Mouse (Mus musculus): Measurements from ENCODE around the gene Stk10. TPM values are rescaled to one million over a fixed set of nuclear protein-coding genes. Genes with fewer than 3 reads are reported as not detected.
A peak's percentile ranks its signal among the peaks of the same experiment; 100 is the strongest.

Stk10 gene
- polyA plus RNA-seq, 1 experiment from 2014 or later: 2.5 TPM

GRCm38 (mm10) chr11:32542687-32543411, 9.7 kb downstream of the Stk10 start:
- Histone ChIP-seq H3K27ac (peak overlapping the region; percentile 39; the same call in 1 of the 2 replicates), H3K4me1 (replicated peaks) (peaks cover 47% of the 10 kb centered on the region), H3K4me3 (no peak overlapping the region), H3K4me2 (peak overlapping the region; percentile 16; the same call in 1 of the 2 replicates), H3K9me3 (replicated peaks) (no peaks in the 10 kb centered on the region), H3K36me3 (no peaks in the 10 kb centered on the region), H3K9ac (no peak overlapping the region), H3K27me3 (no peaks in the 10 kb centered on the region)
- no peak for ATAC-seq (replicated peaks; ENCODE audit: insufficient number of reproducible peaks, insufficient read depth, low FRiP score, low read depth)
- WGBS: 45% methylated on average over 3 of the region's 3 CpGs

- Histone ChIP-seq H3K27me3 (no peaks in the 10 kb centered on the region), H3K4me1 (replicated peaks) (peaks cover 43% of the 10 kb centered on the region), H3K27ac (no peak overlapping the region), H3K9ac (no peak overlapping the region), H3K9me3 (replicated peaks) (no peaks in the 10 kb centered on the region), H3K36me3 (no peaks in the 10 kb centered on the region), H3K4me2 (no peak overlapping the region), H3K4me3 (no peak overlapping the region)
- no peak for ATAC-seq (replicated peaks; ENCODE audit: insufficient number of reproducible peaks, insufficient read depth, low FRiP score, low read depth)
- WGBS: 79% methylated on average over 6 of the region's 6 CpGs
Measured at GRCm38 (mm10) chr11:32544041-32544440, 10.9 kb downstream of the Stk10 start.

- Histone ChIP-seq H3K36me3 (no peaks in the 10 kb centered on the region), H3K4me2 (no peak overlapping the region), H3K27me3 (no peaks in the 10 kb centered on the region), H3K4me1 (replicated peaks) (peaks cover 45% of the 10 kb centered on the region), H3K27ac (no peak overlapping the region), H3K9ac (no peak overlapping the region), H3K9me3 (replicated peaks) (no peaks in the 10 kb centered on the region), H3K4me3 (no peak overlapping the region)
- no peak for ATAC-seq (replicated peaks; ENCODE audit: insufficient number of reproducible peaks, insufficient read depth, low FRiP score, low read depth)
- 88% methylated on average over 5 of the region's 5 CpGs for WGBS
Measured at GRCm38 (mm10) chr11:32544497-32544896, 11.4 kb downstream of the Stk10 start.

GRCm38 (mm10) chr11:32545605-32546004, 12.5 kb downstream of the Stk10 start:
- Histone ChIP-seq H3K36me3 (no peaks in the 10 kb centered on the region), H3K4me3 (no peak overlapping the region), H3K9ac (no peak overlapping the region), H3K27me3 (no peaks in the 10 kb centered on the region), H3K9me3 (replicated peaks) (no peaks in the 10 kb centered on the region), H3K4me1 (replicated peaks) (peaks cover 38% of the 10 kb centered on the region), H3K4me2 (no peak overlapping the region), H3K27ac (no peak overlapping the region)
- ATAC-seq (replicated peaks; ENCODE audit: insufficient number of reproducible peaks, insufficient read depth, low FRiP score, low read depth): no peak
- WGBS: 82% methylated on average over 12 of the region's 12 CpGs

- WGBS: 52% methylated on average over 5 of the region's 5 CpGs
- Histone ChIP-seq H3K9ac (no peak overlapping the region), H3K4me1 (replicated peaks) (peaks cover 46% of the 10 kb centered on the region), H3K9me3 (replicated peaks) (no peaks in the 10 kb centered on the region), H3K4me3 (no peak overlapping the region), H3K36me3 (no peaks in the 10 kb centered on the region), H3K4me2 (no peak overlapping the region), H3K27ac (no peak overlapping the region), H3K27me3 (no peaks in the 10 kb centered on the region)
- no peak for ATAC-seq (replicated peaks; ENCODE audit: insufficient number of reproducible peaks, insufficient read depth, low FRiP score, low read depth)
Measured at GRCm38 (mm10) chr11:32546483-32546882, 13.4 kb downstream of the Stk10 start.

GRCm38 (mm10) chr11:32547391-32547947, 14.4 kb downstream of the Stk10 start:
- Histone ChIP-seq H3K4me1 (replicated peaks) (peaks cover 50% of the 10 kb centered on the region), H3K27me3 (no peaks in the 10 kb centered on the region), H3K27ac (no peak overlapping the region), H3K9ac (no peak overlapping the region), H3K4me2 (no peak overlapping the region), H3K36me3 (no peaks in the 10 kb centered on the region), H3K9me3 (replicated peaks) (no peaks in the 10 kb centered on the region), H3K4me3 (no peak overlapping the region)
- ATAC-seq (replicated peaks; ENCODE audit: insufficient number of reproducible peaks, insufficient read depth, low FRiP score, low read depth): no peak
- WGBS: 65% methylated on average over 10 of the region's 10 CpGs

- no peaks in the 10 kb centered on the region for H3K36me3 ChIP-seq
- H3K4me2 ChIP-seq: no peak overlapping the region
- whole genome bisulfite sequencing: 58% methylated on average over 4 of the region's 4 CpGs
- H3K4me1 ChIP-seq (replicated peaks): peaks cover 51% of the 10 kb centered on the region
- no peak overlapping the region for H3K4me3 ChIP-seq
- H3K9me3 ChIP-seq (replicated peaks): no peaks in the 10 kb centered on the region
- H3K27me3 ChIP-seq: no peaks in the 10 kb centered on the region
- ATAC-seq (replicated peaks; ENCODE audit: insufficient number of reproducible peaks, insufficient read depth, low FRiP score, low read depth): no peak
- H3K27ac ChIP-seq: no peak overlapping the region
- H3K9ac ChIP-seq: no peak overlapping the region
Measured at GRCm38 (mm10) chr11:32548240-32548639, 15.1 kb downstream of the Stk10 start.

- no peak overlapping the region for H3K27ac ChIP-seq
- H3K36me3 ChIP-seq: no peaks in the 10 kb centered on the region
- H3K27me3 ChIP-seq: no peaks in the 10 kb centered on the region
- WGBS: 74% methylated on average over 6 of the region's 6 CpGs
- H3K4me1 ChIP-seq (replicated peaks): peaks cover 59% of the 10 kb centered on the region
- H3K9me3 ChIP-seq (replicated peaks): no peaks in the 10 kb centered on the region
- no peak for ATAC-seq (replicated peaks; ENCODE audit: insufficient number of reproducible peaks, insufficient read depth, low FRiP score, low read depth)
- H3K4me3 ChIP-seq: no peak overlapping the region
- no peak overlapping the region for H3K4me2 ChIP-seq
- no peak overlapping the region for H3K9ac ChIP-seq
Measured at GRCm38 (mm10) chr11:32549236-32549635, 16.1 kb downstream of the Stk10 start.

- H3K9ac ChIP-seq: no peak overlapping the region
- no peak for ATAC-seq (replicated peaks; ENCODE audit: insufficient number of reproducible peaks, insufficient read depth, low FRiP score, low read depth)
- 72% methylated on average over 4 of the region's 4 CpGs for WGBS
- H3K27me3 ChIP-seq: no peaks in the 10 kb centered on the region
- H3K9me3 ChIP-seq (replicated peaks): no peaks in the 10 kb centered on the region
- no peak overlapping the region for H3K27ac ChIP-seq
- no peak overlapping the region for H3K4me3 ChIP-seq
- no peaks in the 10 kb centered on the region for H3K36me3 ChIP-seq
- no peak overlapping the region for H3K4me2 ChIP-seq
- H3K4me1 ChIP-seq (replicated peaks): peaks cover 66% of the 10 kb centered on the region
Measured at GRCm38 (mm10) chr11:32550102-32550501, 17.0 kb downstream of the Stk10 start.

- no peak overlapping the region for H3K4me2 ChIP-seq
- no peaks in the 10 kb centered on the region for H3K27me3 ChIP-seq
- no peak for ATAC-seq (replicated peaks; ENCODE audit: insufficient number of reproducible peaks, insufficient read depth, low FRiP score, low read depth)
- peaks cover 70% of the 10 kb centered on the region for H3K4me1 ChIP-seq (replicated peaks)
- 92% methylated on average over 4 of the region's 4 CpGs for WGBS
- no peak overlapping the region for H3K27ac ChIP-seq
- H3K36me3 ChIP-seq: no peaks in the 10 kb centered on the region
- H3K4me3 ChIP-seq: no peak overlapping the region
- no peak overlapping the region for H3K9ac ChIP-seq
- no peaks in the 10 kb centered on the region for H3K9me3 ChIP-seq (replicated peaks)
Measured at GRCm38 (mm10) chr11:32551056-32551455, 18.0 kb downstream of the Stk10 start.

GRCm38 (mm10) chr11:32551579-32552297, 18.6 kb downstream of the Stk10 start:
- H3K27me3 ChIP-seq: no peaks in the 10 kb centered on the region
- WGBS: 67% methylated on average over 12 of the region's 12 CpGs
- no peak overlapping the region for H3K4me3 ChIP-seq
- no peak for ATAC-seq (replicated peaks; ENCODE audit: insufficient number of reproducible peaks, insufficient read depth, low FRiP score, low read depth)
- H3K27ac ChIP-seq: no peak overlapping the region
- peaks cover 63% of the 10 kb centered on the region for H3K4me1 ChIP-seq (replicated peaks)
- H3K36me3 ChIP-seq: no peaks in the 10 kb centered on the region
- no peak overlapping the region for H3K4me2 ChIP-seq
- H3K9me3 ChIP-seq (replicated peaks): no peaks in the 10 kb centered on the region
- H3K9ac ChIP-seq: no peak overlapping the region

Data from heart, embryonic 15.5 days (tissue).